Mouse (Mus musculus): ENCODE data around the gene Sbno1.

Sbno1 gene

GRCm38 (mm10) chr5:124444208-124444607 lies 18.4 kb upstream of the Sbno1 start:
- in situ Hi-C loops (cut with MseI, MboI), result loop anchor here in 1 of 2 experiments (5.0 kb wide), 1 partner anchor 33 kb away; the partner anchor contains the start of gene Rilpl2

- in situ Hi-C loops (cut with MseI, MboI), result loop anchor here in 1 of 2 experiments (5.0 kb wide), 1 partner anchor 35 kb away; the partner anchor contains the start of gene Rilpl2
These were observed 16.8 kb upstream of the Sbno1 start for GRCm38 (mm10) chr5:124442628-124443027.

DNA sequence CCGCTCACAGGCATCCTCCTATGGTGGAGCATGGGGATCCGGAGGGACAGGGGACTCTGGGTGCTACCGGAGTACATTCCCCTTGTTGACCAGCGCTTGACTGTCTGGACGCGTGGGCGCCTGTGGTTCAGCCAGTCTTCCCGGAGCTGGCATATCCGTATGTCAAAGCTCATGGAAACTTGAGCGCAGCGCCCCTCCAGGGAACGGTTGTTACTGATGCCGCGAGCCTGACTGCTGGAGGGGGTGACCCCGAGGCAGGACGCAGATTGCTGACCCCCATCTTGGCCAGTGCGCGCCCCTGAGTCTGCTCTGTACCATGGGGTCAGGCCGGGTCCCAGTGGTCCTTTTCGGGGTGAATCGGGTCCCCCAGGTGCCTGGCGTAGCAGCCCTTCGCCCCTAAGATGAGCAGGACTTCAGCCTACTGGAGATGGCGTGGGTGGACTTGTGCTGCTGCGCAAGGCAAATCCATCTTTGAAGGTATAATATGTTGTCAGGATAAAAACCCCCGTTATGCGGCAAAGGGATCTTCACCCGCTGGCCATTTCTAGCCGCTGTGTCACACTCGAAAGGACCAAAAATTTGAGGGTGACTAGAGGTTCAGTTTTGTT lies 14.4 kb upstream of the Sbno1 start:
- in situ Hi-C loops (cut with MseI, MboI), result loop anchor here in 1 of 2 experiments (5.0 kb wide), 1 partner anchor 37 kb away; the partner anchor contains the start of gene Rilpl2

- in situ Hi-C loops (cut with MseI, MboI), result loop anchor here (5.0 to 10.0 kb wide), 3 partner anchors 38 to 95 kb away; partner anchors contain the start of genes Rilpl1 (in 1 of the 2), Rilpl2 (in 1 of the 2) and Snrnp35 (in 1 of the 2)
These were observed 13.8 kb upstream of the Sbno1 start, which contains the start of gene Kmt5a for GRCm38 (mm10) chr5:124439447-124440093. Kmt5a (plus strand) TSS chr5:124439930.

DNA sequence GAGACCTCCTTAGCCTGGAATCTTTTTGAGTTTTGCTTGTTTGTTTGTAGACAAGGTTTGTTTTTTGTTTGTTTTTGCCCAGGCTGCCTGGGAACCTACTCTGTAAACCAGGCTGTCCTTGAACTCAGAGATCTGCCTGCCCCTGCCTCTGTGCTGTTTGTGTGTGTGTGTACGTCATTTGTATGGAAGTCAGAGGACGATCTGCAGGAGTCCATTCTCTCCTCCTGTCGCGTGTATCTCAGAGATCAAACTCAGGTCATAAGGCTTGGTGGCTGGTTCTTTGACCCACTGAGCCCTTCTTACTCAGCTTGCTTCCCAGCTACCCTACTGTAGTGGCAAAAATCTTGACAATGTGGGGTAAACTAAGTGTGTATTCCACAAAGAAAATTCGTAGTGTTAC lies 12.9 kb upstream of the Sbno1 start:
- in situ Hi-C loops (cut with MseI, MboI), result loop anchor here (10.0 kb wide), 2 partner anchors 46 to 96 kb away; partner anchors contain the start of genes Rilpl1 (in 1 of the 2) and Snrnp35 (in 1 of the 2)

DNA sequence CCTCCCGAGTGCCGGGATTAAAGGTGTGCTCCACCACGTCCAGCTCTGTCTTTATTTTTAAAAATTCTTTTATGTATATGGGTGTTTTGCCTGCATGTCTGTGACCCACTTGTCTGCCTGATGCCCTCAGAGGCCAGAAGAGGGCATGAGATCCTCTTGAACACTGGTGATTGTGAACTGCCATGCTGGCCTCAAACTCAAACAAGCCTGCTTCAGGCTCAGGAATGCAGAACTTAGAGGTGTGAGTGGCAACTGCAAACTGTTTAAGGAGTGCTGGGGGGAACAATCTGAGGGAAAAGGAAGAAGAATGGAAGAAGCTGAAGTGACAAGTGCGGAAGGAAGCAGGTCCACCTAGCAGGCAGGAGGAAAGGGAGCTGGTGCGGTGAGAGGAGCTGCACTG lies 12.4 kb upstream of the Sbno1 start:
- in situ Hi-C loops (cut with MseI, MboI), result loop anchor here (10.0 kb wide), 2 partner anchors 47 to 97 kb away; partner anchors contain the start of genes Rilpl1 (in 1 of the 2) and Snrnp35 (in 1 of the 2)

DNA sequence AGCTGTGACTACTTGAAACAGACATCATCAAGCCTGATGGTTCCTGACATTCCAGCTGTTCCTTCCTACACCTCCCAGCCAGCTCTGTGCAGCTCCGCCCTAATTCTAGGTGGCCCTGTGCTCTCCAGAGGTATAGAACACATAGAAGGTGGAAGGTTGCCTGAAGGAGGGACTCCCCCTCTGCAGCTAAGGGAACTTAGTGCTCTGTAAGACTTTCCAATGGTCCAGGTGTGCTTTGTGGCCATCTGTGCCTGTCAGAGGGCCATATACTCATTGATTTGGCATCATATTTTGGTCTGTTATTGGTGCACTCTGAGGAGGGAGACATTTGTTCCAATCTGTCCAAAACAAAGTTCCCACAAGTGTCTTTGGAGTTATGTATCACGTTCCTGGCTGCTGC lies 7.2 kb upstream of the Sbno1 start:
- in situ Hi-C loops (cut with MseI, MboI), result loop anchor here (5.0 to 10.0 kb wide), 3 partner anchors 52 to 102 kb away; partner anchors contain the start of genes Rilpl1 (in 2 of the 2) and Snrnp35 (in 1 of the 2)

DNA sequence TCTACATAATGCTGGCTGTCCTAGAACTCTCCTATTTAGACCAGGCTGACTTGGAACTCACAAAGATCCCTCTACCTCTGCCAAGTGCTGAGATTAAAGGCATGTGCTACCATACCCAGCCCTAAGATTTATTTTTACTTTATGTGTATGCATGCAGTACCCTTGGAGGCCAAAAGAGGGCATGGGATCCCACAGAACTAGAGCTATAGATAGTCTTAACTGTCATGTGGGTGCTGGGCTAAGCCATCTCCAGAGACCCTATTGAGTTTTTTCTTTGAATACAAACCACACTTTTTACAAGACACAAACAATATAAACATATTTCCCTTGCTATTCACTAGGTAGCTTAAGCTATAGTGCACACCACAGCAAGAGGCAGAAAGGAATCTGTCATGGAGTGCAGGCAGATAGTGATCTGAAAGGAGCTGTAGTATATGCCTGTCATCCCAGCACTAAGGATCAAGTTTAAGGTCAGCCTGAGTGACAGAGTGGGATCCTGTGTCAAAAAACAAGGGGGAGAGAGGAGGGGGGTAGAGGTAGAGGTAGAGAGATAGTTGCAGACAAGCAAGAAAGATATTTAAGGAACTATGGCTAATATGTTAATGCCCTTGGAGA lies 6.7 kb upstream of the Sbno1 start:
- in situ Hi-C loops (cut with MseI, MboI), result loop anchor here (5.0 to 10.0 kb wide), 3 partner anchors 52 to 102 kb away; partner anchors contain the start of genes Rilpl1 (in 2 of the 2) and Snrnp35 (in 1 of the 2)

GRCm38 (mm10) chr5:124426475-124427071 lies 772 bp upstream of the Sbno1 start:
- in situ Hi-C loops (cut with MseI, MboI), result no loop called here

DNA sequence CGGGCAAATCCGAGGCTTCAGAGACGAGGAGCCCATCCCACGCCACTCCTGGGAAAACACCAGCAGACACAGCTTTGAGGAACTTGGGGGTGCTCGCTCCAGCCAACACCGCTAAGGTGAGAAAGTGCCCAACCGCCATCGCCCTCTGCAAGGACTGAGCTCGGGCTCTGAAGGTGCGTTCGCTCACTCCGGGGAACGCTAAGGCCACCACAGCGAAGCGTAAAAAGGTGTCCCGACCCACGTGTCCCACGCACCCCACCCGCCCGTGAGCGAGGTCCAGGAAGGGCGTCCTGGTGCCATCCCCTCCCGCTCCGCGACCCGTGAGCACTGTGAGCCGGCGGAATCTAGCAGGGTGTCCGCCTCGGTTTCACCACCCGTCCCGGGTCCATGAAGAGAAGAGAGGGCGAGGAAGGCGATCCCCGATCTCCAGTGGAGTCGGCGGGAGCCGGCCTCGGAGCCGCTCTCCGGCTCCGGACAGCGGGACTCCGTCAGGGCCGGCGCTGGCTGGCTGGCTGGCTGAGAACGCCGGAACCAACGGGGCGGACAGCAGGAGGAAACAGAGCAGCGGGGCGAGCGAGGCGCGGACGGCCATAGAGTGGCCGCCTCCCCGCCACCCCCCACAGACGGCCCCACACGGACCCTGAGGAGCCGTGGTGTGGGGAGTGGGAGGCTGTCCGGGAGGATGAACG lies 934 bp downstream of the Sbno1 start:
- in situ Hi-C loops (cut with MseI, MboI), result no loop called here

DNA sequence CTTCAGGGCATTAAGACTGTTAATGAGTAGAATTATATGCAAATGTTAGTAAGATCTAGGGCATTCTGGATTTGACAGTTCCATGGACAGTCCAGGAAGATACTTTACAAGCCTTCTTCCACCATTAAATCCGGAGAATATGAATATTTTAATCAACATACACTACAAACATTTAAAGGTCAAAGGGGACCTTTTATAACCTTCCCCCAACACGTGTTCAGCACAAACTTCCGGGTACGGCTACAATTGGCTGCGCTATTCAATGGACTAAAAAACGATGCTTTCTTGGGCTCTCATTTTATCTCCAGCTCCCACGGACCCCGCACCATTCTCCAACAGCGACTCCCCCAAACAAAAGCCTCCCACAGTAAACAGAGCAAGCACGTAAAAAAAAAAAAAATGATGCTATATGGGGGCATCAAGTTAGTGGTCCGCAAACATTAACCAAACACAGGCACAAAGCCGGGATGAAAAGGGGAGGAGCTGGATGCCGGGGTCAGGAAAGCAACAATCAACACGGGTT lies 1.5 kb downstream of the Sbno1 start:
- in situ Hi-C loops (cut with MseI, MboI), result no loop called here

DNA sequence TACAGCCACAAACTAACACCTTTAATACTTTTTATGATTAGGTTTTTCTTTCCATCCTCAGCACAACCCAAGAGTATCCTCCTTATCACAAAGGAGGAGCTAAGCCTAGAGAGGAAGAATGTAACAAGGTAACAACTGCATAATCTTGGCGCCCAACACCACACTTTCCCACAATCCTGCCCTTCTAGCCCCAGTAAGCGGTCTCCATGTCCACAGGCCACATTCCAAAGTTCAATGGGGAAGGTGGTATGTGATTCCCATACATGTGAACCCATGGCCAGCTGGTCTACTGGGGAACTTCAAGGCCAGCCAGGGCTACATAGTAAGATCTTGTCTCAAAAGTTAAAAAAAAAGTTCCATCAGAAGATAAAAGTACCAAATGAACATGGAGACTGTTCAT lies 4.0 kb downstream of the Sbno1 start:
- in situ Hi-C loops (cut with MseI, MboI), result no loop called here

- in situ Hi-C loops (cut with MseI, MboI), result no loop called here
These were observed 6.9 kb downstream of the Sbno1 start for GRCm38 (mm10) chr5:124418903-124419302.

GRCm38 (mm10) chr5:124412163-124412562 lies 13.6 kb downstream of the Sbno1 start:
- in situ Hi-C loops (cut with MseI, MboI), result no loop called here

DNA sequence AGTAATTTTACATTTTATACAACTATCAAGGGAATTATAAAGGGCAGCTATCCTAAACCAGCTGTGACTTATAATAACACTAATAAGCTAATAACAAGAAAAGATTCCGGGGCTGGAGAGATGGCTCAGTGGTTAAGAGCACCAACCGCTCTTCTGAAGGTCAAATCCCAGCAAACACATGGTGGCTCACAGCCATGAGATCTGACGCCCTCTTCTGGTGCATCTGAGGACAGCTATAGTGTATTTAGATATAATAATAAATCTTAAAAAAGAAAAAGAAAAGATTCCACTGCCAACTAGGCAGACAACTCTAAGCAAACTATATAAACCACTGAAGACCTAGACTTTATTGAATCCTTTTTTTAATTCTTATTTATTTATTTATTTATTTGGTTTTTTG lies 15.0 kb downstream of the Sbno1 start:
- in situ Hi-C loops (cut with MseI, MboI), result no loop called here

GRCm38 (mm10) chr5:124393726-124394125 lies 32.1 kb downstream of the Sbno1 start:
- in situ Hi-C loops (cut with MseI, MboI), result no loop called here

DNA sequence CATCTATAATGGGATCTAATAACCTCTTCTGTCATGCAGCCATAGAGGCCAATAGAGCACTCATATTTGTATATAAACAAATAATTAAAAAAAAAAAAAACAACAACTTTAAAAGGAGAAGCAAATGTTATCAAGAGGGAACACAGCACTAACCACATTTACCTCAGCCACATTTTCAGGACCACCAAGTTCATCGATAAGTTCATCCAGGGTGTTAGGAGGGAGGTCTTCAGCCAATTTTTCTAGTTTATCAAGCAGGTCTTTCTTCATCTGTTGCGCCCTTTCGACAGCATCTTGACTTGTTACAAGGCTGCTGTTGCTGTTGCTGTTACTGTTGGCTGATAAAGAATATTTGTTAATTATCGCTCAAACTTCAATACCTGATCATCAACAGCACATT lies 33.4 kb downstream of the Sbno1 start:
- in situ Hi-C loops (cut with MseI, MboI), result no loop called here

- in situ Hi-C loops (cut with MseI, MboI), result no loop called here
These were observed 37.9 kb downstream of the Sbno1 start for GRCm38 (mm10) chr5:124387932-124388331.

GRCm38 (mm10) chr5:124380121-124380520 lies 45.7 kb downstream of the Sbno1 start:
- in situ Hi-C loops (cut with MseI, MboI), result no loop called here

- in situ Hi-C loops (cut with MseI, MboI), result no loop called here
These were observed 48.7 kb downstream of the Sbno1 start for GRCm38 (mm10) chr5:124377149-124377548.

- in situ Hi-C loops (cut with MseI, MboI), result no loop called here
These were observed 49.4 kb downstream of the Sbno1 start for GRCm38 (mm10) chr5:124376401-124376800.
